Mouse (Mus musculus): ENCODE measurements around the gene Car9. TPM values are rescaled to one million over a fixed set of nuclear protein-coding genes. Genes with fewer than 3 reads are reported as not detected.

Car9 gene
- total and polyA plus RNA-seq, 3 experiments = not detected

- Histone ChIP-seq H3K27ac (ENCODE audit: insufficient read depth, low read depth) (no peak overlapping the region), H3K27me3 (replicated peaks) (peaks cover 7% of the 10 kb centered on the region), H3K9me3 (replicated peaks; ENCODE audit: low read length) (peaks cover 3% of the 10 kb centered on the region), H3K79me2 (replicated peaks; ENCODE audit: control insufficient read depth, extremely low read depth, insufficient read depth, poor library complexity, severe bottlenecking) (no peaks in the 10 kb centered on the region), H3K4me3 (replicated peaks in 1 of 3; ENCODE audit: low read depth in 2 of 3, low read length in 2 of 3, poor library complexity in 1 of 3) (no peak overlapping the region), H3K9ac (ENCODE audit: insufficient read depth, low read depth) (no peak overlapping the region), H3K36me3 (replicated peaks in 1 of 2; ENCODE audit: control insufficient read depth in 1 of 2, insufficient read depth in 1 of 2, low read length in 1 of 2) (peaks cover 40 to 53% of the 10 kb centered on the region in 2 experiments), H3K4me1 (ENCODE audit: control insufficient read depth in 1 of 2, insufficient read depth in 2 of 2) (peaks cover 0 to 5% of the 10 kb centered on the region in 2 experiments; a peak in 1 of 4 replicates), H3K4me2 (ENCODE audit: insufficient read depth, low read depth, poor library complexity, severe bottlenecking) (no peak overlapping the region)
- dilution Hi-C loops (cut with MboI; ENCODE audit: extremely low pct_ligation_motif_present, extremely low pct_unique_long_range_greater_than_20kb, low sequenced_read_pairs) = no loop called here
- TF ChIP-seq MAX (IDR thresholded peaks at IDR 0.05; ENCODE audit: low read length) = no peak
- TF ChIP-seq BHLHE40 (IDR thresholded peaks at IDR 0.05; ENCODE audit: low read depth, low read length) = no peak
- no peak for TF ChIP-seq EP300 (IDR thresholded peaks at IDR 0.05; ENCODE audit: low read length)
- TF ChIP-seq NRF1 (IDR thresholded peaks at IDR 0.05; ENCODE audit: low read depth, low read length) = no peak
- no peak for DNase-seq (ENCODE audit: extremely low read depth)
- in situ Hi-C loops (cut with MboI; ENCODE audit: low pct_ligation_motif_present, low pct_unique_long_range_greater_than_20kb, low sequenced_read_pairs) = no loop called here
These were observed 23.3 kb downstream of the Car9 start for GRCm38 (mm10) chr4:43530081-43530501.

- dilution Hi-C loops (cut with MboI; ENCODE audit: extremely low pct_ligation_motif_present, extremely low pct_unique_long_range_greater_than_20kb, low sequenced_read_pairs) = no loop called here
- TF ChIP-seq TCF12 (IDR thresholded peaks at IDR 0.05; ENCODE audit: low read depth, low read length) (no peak), SMC3 (IDR thresholded peaks at IDR 0.05; ENCODE audit: low read depth, low read length) (peak; percentile 70), ELF1 (IDR thresholded peaks at IDR 0.05; ENCODE audit: low read depth, low read length) (0 out of 2 replicates have a peak, but pooled peaks have one; percentile 23), RAD21 (IDR thresholded peaks at IDR 0.05; ENCODE audit: low read depth, low read length) (peak; percentile 81), E2F4 (IDR thresholded peaks at IDR 0.05; ENCODE audit: insufficient replicate concordance, low read depth, low read length) (no peak), NELFE (IDR thresholded peaks at IDR 0.05; ENCODE audit: low read depth, low read length) (0 out of 2 replicates have a peak, but pooled peaks have one; percentile 29), CTCF (conservative IDR thresholded peaks at IDR 0.05 in 1 of 2, IDR thresholded peaks at IDR 0.05 in 1 of 2; ENCODE audit: low read depth in 2 of 2, low read length in 2 of 2) (peak; percentile 84 to 85)
- Histone ChIP-seq H3K36me3 (replicated peaks in 1 of 2; ENCODE audit: control insufficient read depth in 1 of 2, insufficient read depth in 1 of 2, low read length in 1 of 2) (peaks cover 45 to 58% of the 10 kb centered on the region in 2 experiments), H3K9me3 (replicated peaks; ENCODE audit: low read length) (peaks cover 3% of the 10 kb centered on the region), H3K9ac (ENCODE audit: insufficient read depth, low read depth) (no peak overlapping the region), H3K4me1 (ENCODE audit: control insufficient read depth in 1 of 2, insufficient read depth in 2 of 2) (peaks cover 0 to 5% of the 10 kb centered on the region in 2 experiments; a peak in 1 of 4 replicates), H3K4me2 (ENCODE audit: insufficient read depth, low read depth, poor library complexity, severe bottlenecking) (no peak overlapping the region), H3K79me2 (replicated peaks; ENCODE audit: control insufficient read depth, extremely low read depth, insufficient read depth, poor library complexity, severe bottlenecking) (no peaks in the 10 kb centered on the region), H3K27me3 (replicated peaks) (peaks cover 2% of the 10 kb centered on the region), H3K27ac (ENCODE audit: insufficient read depth, low read depth) (no peak overlapping the region), H3K4me3 (replicated peaks in 1 of 3; ENCODE audit: low read depth in 2 of 3, low read length in 2 of 3, poor library complexity in 1 of 3) (no peak overlapping the region)
- in situ Hi-C loops (cut with MboI; ENCODE audit: low pct_ligation_motif_present, low pct_unique_long_range_greater_than_20kb, low sequenced_read_pairs) = no loop called here
- DNase-seq (ENCODE audit: extremely low read depth) = peak; percentile 80
These were observed 23.8 kb downstream of the Car9 start for GRCm38 (mm10) chr4:43530581-43530980.

GRCm38 (mm10) chr4:43533270-43533669 lies 26.5 kb downstream of the Car9 start:
- H3K27ac ChIP-seq (ENCODE audit: insufficient read depth, low read depth) = no peak overlapping the region
- no peaks in the 10 kb centered on the region for H3K27me3 ChIP-seq (replicated peaks)
- peaks cover 0 to 5% of the 10 kb centered on the region in 2 experiments; a peak in 1 of 4 replicates for H3K4me1 ChIP-seq (ENCODE audit: control insufficient read depth in 1 of 2, insufficient read depth in 2 of 2)
- peaks cover 70 to 83% of the 10 kb centered on the region in 2 experiments for H3K36me3 ChIP-seq (replicated peaks in 1 of 2; ENCODE audit: control insufficient read depth in 1 of 2, insufficient read depth in 1 of 2, low read length in 1 of 2)
- in situ Hi-C loops (cut with MboI; ENCODE audit: low pct_ligation_motif_present, low pct_unique_long_range_greater_than_20kb, low sequenced_read_pairs) (no loop called here), dilution Hi-C loops (cut with MboI; ENCODE audit: extremely low pct_ligation_motif_present, extremely low pct_unique_long_range_greater_than_20kb, low sequenced_read_pairs) (no loop called here)
- no peaks in the 10 kb centered on the region for H3K9me3 ChIP-seq (replicated peaks; ENCODE audit: low read length)
- no peak overlapping the region for H3K4me2 ChIP-seq (ENCODE audit: insufficient read depth, low read depth, poor library complexity, severe bottlenecking)
- no peaks in the 10 kb centered on the region for H3K79me2 ChIP-seq (replicated peaks; ENCODE audit: control insufficient read depth, extremely low read depth, insufficient read depth, poor library complexity, severe bottlenecking)
- H3K4me3 ChIP-seq (replicated peaks in 1 of 3; ENCODE audit: low read depth in 2 of 3, low read length in 2 of 3, poor library complexity in 1 of 3) = no peak overlapping the region
- H3K9ac ChIP-seq (ENCODE audit: insufficient read depth, low read depth) = no peak overlapping the region
- no peak for DNase-seq (ENCODE audit: extremely low read depth)
- no peak for TF ChIP-seq EP300 (IDR thresholded peaks at IDR 0.05; ENCODE audit: low read length)
- no peak for TF ChIP-seq MXI1 (IDR thresholded peaks at IDR 0.05; ENCODE audit: low read depth, low read length)
- no peak for TF ChIP-seq POLR2A (IDR thresholded peaks at IDR 0.05; ENCODE audit: low read depth, low read length)
- TF ChIP-seq JUND (conservative IDR thresholded peaks at IDR 0.05; ENCODE audit: low read depth, low read length) = no peak
- TF ChIP-seq USF2 (conservative IDR thresholded peaks at IDR 0.05; ENCODE audit: low read depth, low read length) = no peak
- TF ChIP-seq CTCF (conservative IDR thresholded peaks at IDR 0.05 in 1 of 2, IDR thresholded peaks at IDR 0.05 in 1 of 2; ENCODE audit: low read depth in 2 of 2, low read length in 2 of 2) = no peak
- TF ChIP-seq RAD21 (IDR thresholded peaks at IDR 0.05; ENCODE audit: low read depth, low read length) = no peak
- TF ChIP-seq NRF1 (IDR thresholded peaks at IDR 0.05; ENCODE audit: low read depth, low read length) = no peak
- no peak for TF ChIP-seq BHLHE40 (IDR thresholded peaks at IDR 0.05; ENCODE audit: low read depth, low read length)
- TF ChIP-seq GABPA (IDR thresholded peaks at IDR 0.05; ENCODE audit: insufficient replicate concordance, low read depth, low read length) = no peak
- TF ChIP-seq MYC (IDR thresholded peaks at IDR 0.05; ENCODE audit: low read depth, low read length) = no peak
- no peak for TF ChIP-seq USF1 (IDR thresholded peaks at IDR 0.05; ENCODE audit: low read depth, low read length)
- no peak for TF ChIP-seq MAZ (IDR thresholded peaks at IDR 0.05; ENCODE audit: low read depth, low read length)
- no peak for TF ChIP-seq PAX5 (IDR thresholded peaks at IDR 0.05; ENCODE audit: low read length)
- no peak for TF ChIP-seq IRF4 (IDR thresholded peaks at IDR 0.05; ENCODE audit: low read depth, low read length)
- no peak for TF ChIP-seq ZNF384 (IDR thresholded peaks at IDR 0.05; ENCODE audit: low read depth, low read length)
- TF ChIP-seq ZC3H11A (IDR thresholded peaks at IDR 0.05; ENCODE audit: low read depth, low read length) = no peak

Data from CH12.LX (cell line).